Mouse (Mus musculus) CD4-positive helper T cell, adult 2 months (primary cell): ENCODE measurements around the gene Atad2b.
A peak's percentile ranks its signal among the peaks of the same experiment; 100 is the strongest.
"Not testable (repeated sequence)": the region's sequence is repeated elsewhere in the genome, so short reads cannot be mapped to it uniquely, and the experiment has no call there.

Experiments used
- DNase-seq: peaks from one replicate; pipeline ENCODE4 v3.0.0-alpha.2; 2012; ENCODE audit warnings: low read depth, missing footprints, low spot score

The Atad2b gene

GRCm38 (mm10) chr12:4910496-4910895, 6.7 kb upstream of the Atad2b start:
- DNase-seq: not testable (repeated sequence)

GRCm38 (mm10) chr12:4911716-4912115, 5.4 kb upstream of the Atad2b start:
- DNase-seq: no peak

- DNase-seq: no peak
Measured at GRCm38 (mm10) chr12:4914441-4914840, 2.7 kb upstream of the Atad2b start.

- no peak for DNase-seq
Measured at GRCm38 (mm10) chr12:4914944-4915343, 2.2 kb upstream of the Atad2b start.

GRCm38 (mm10) chr12:4917805-4918591, 845 bp downstream of the Atad2b start:
- DNase-seq: peak; percentile 82

GRCm38 (mm10) chr12:4928197-4928596, 11.0 kb downstream of the Atad2b start:
- DNase-seq: no peak

- no peak for DNase-seq
Measured at GRCm38 (mm10) chr12:4930820-4931548, 13.8 kb downstream of the Atad2b start.

GRCm38 (mm10) chr12:4952272-4952671, 35.1 kb downstream of the Atad2b start:
- no peak for DNase-seq

- DNase-seq: no peak
Measured at GRCm38 (mm10) chr12:4953156-4953555, 36.0 kb downstream of the Atad2b start.

- DNase-seq: peak; percentile 67
Measured at GRCm38 (mm10) chr12:4972939-4973338, 55.8 kb downstream of the Atad2b start.

GRCm38 (mm10) chr12:4978324-4978723, 61.2 kb downstream of the Atad2b start:
- no peak for DNase-seq

GRCm38 (mm10) chr12:4996981-4997380, 79.8 kb downstream of the Atad2b start:
- no peak for DNase-seq

- no peak for DNase-seq
Measured at GRCm38 (mm10) chr12:5005338-5005737, 88.2 kb downstream of the Atad2b start.

- DNase-seq: not testable (repeated sequence)
Measured at GRCm38 (mm10) chr12:5005776-5006175, 88.6 kb downstream of the Atad2b start.

GRCm38 (mm10) chr12:5008638-5009037, 91.5 kb downstream of the Atad2b start:
- DNase-seq: not testable (repeated sequence)

- DNase-seq: no peak
Measured at GRCm38 (mm10) chr12:5025226-5025861, 108.2 kb downstream of the Atad2b start.

GRCm38 (mm10) chr12:5029035-5029434, 111.9 kb downstream of the Atad2b start:
- DNase-seq: no peak

GRCm38 (mm10) chr12:5038008-5038407, 120.9 kb downstream of the Atad2b start:
- DNase-seq: no peak

- DNase-seq: no peak
Measured at GRCm38 (mm10) chr12:5044141-5044540, 127.0 kb downstream of the Atad2b start.

GRCm38 (mm10) chr12:5048104-5048503, 131.0 kb downstream of the Atad2b start:
- DNase-seq: no peak

- DNase-seq: no peak
Measured at GRCm38 (mm10) chr12:5067590-5067989, 150.4 kb downstream of the Atad2b start.

GRCm38 (mm10) chr12:5070131-5070530, 153.0 kb downstream of the Atad2b start:
- no peak for DNase-seq
